Mouse (Mus musculus): ENCODE measurements around the gene Lmx1a. TPM values are rescaled to one million over a fixed set of nuclear protein-coding genes. Genes with fewer than 3 reads are reported as not detected.

Lmx1a gene
- polyA plus RNA-seq (2015; fragmentation: Nextera tagmentation; extraction: Ambion mirVana) = 0.85 and 1.2 TPM in 2 replicates

DNA sequence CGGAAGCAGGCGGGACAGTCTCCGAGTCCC lies at the start of gene Lmx1a:
Gene Lmx1a, plus strand, starts transcription at position 6 of the 30 bp plus-strand sequence.
- Histone ChIP-seq H3K4me1 (replicated peaks) (peaks cover 24% of the 10 kb centered on the region), H3K27me3 (peaks cover 89% of the 10 kb centered on the region), H3K9me3 (peaks cover 7% of the 10 kb centered on the region), H3K4me2 (peak within 1 kb of the TSS; percentile 69), H3K4me3 (peak within 1 kb of the TSS; percentile 41), H3K27ac (replicated peaks) (no peak within 1 kb of the TSS), H3K9ac (peak within 1 kb of the TSS; percentile 56), H3K36me3 (no peaks in the 10 kb centered on the region)
- WGBS = 0% methylated on average over 3 of the region's 3 CpGs
- ATAC-seq (ENCODE audit: low read depth) = no peak

DNA sequence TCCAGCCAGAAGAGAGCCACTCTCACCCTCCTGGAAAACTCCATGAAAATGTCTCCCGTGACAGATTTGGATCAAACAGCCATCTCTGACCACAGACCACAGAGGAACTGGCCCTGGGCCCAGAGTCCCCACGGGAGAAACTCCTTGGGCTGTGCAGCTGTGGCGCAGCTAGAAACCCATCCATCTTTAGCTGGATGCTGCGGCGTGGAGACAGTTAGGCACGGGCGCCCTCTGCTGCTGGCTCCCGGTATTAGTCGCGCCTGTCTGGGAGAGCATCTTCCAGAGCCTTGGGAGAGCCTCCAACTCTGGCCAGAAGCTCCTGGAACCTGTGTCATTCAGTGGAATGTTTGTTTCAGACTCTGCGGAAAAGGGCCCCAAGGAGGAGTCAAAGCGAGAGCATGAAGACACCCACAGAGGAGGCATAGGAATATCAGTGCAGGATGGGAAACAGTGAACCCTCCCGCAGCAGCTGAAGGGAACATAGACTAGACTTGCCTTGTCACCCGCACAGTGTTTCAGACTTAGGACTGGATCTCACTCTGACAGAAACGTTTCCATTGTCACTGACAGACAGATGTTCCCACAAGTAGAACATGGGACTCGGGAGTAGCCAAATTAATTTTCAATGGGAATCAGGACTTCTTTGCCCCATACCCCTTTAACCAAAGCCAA lies 44.0 kb upstream of the Lmx1a start:
- no peaks in the 10 kb centered on the region for H3K36me3 ChIP-seq
- peak; percentile 92 for ATAC-seq (ENCODE audit: low read depth)
- no peak overlapping the region for H3K27ac ChIP-seq (replicated peaks)
- no peak overlapping the region for H3K4me3 ChIP-seq
- H3K9me3 ChIP-seq = no peaks in the 10 kb centered on the region
- no peak overlapping the region for H3K4me2 ChIP-seq
- H3K9ac ChIP-seq = no peak overlapping the region
- no peaks in the 10 kb centered on the region for H3K4me1 ChIP-seq (replicated peaks)
- peaks cover 14% of the 10 kb centered on the region for H3K27me3 ChIP-seq
- 20% methylated on average over 16 of the region's 16 CpGs for WGBS

DNA sequence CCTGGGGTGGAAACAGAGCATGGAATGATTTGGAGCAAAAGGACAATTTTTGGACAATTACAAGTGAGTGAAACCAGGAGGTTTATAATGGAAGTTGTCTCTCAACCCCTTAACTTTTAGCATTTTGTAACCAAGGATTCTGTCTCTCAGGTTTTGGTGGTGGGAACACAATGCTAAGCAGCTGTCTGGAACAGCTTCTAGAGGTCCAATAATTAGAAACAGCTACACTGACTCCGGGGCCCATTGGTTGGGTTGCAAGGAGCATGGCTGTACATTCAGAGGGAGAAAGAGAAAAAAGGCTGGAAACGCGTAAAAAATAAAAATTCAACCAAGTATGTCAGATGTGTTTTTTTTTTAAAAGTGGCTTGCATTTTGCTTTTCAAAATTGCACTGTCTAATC lies 40.4 kb upstream of the Lmx1a start:
- Histone ChIP-seq H3K4me3 (no peak overlapping the region), H3K27ac (replicated peaks) (no peak overlapping the region), H3K4me2 (no peak overlapping the region), H3K27me3 (peaks cover 9% of the 10 kb centered on the region), H3K9me3 (no peaks in the 10 kb centered on the region), H3K4me1 (replicated peaks) (no peaks in the 10 kb centered on the region), H3K9ac (no peak overlapping the region), H3K36me3 (no peaks in the 10 kb centered on the region)
- 92% methylated on average over 3 of the region's 3 CpGs for WGBS
- ATAC-seq (ENCODE audit: low read depth) = no peak

DNA sequence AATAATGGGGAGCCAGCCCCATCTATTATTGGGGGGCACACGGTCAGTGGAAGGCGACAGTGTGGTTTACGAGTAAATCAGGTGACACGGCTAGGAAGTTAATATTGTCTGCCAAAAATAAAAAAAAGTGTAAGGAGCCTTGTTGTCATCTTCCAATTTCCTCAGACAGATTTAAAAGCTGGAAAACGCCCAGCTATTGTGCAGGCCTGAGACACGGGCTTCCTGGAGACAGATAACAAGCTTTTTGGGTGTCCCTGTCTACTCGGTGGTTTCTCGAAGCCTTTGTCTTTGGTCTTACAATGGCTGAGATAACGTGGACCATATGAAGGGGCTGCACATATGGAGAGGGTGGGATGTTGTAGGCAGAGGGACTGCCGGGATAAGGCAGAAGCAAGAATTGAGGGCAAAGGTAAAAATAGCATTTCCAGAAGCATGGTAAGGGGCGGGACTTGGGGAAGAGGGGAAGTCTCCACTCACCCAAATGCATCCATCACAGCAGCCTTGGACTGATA lies 39.9 kb upstream of the Lmx1a start:
- Histone ChIP-seq H3K36me3 (no peaks in the 10 kb centered on the region), H3K4me1 (replicated peaks) (no peaks in the 10 kb centered on the region), H3K27me3 (peaks cover 5% of the 10 kb centered on the region), H3K4me3 (no peak overlapping the region), H3K4me2 (no peak overlapping the region), H3K9ac (no peak overlapping the region), H3K9me3 (no peaks in the 10 kb centered on the region), H3K27ac (replicated peaks) (no peak overlapping the region)
- 79% methylated on average over 11 of the region's 11 CpGs for WGBS
- no peak for ATAC-seq (ENCODE audit: low read depth)

DNA sequence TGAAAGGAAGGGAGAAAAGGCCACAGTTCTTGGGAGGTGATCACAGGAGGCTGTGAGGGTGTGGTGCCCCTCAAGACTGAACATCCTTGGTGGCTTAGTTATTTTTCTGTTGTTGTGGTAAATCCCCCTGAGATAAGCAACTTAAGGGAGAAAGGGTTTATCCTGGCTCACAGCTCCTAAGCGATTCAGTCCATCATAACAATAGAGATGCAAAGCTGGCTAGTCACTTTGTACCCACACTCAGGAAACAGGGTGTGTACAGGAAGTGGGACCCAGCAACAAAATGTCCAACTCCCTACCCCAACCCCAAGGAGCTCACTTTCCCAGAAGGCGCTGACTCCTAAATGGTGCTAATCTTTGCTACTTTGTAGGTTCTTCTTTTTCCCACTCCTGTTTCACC lies 36.7 kb upstream of the Lmx1a start:
- Histone ChIP-seq H3K36me3 (no peaks in the 10 kb centered on the region), H3K27ac (replicated peaks) (no peak overlapping the region), H3K9me3 (no peaks in the 10 kb centered on the region), H3K4me3 (no peak overlapping the region), H3K4me2 (no peak overlapping the region), H3K4me1 (replicated peaks) (no peaks in the 10 kb centered on the region), H3K9ac (no peak overlapping the region), H3K27me3 (peaks cover 3% of the 10 kb centered on the region; the same call in 1 of the 2 replicates)
- ATAC-seq (ENCODE audit: low read depth) = no peak
- WGBS = 79% methylated on average over 2 of the region's 2 CpGs

DNA sequence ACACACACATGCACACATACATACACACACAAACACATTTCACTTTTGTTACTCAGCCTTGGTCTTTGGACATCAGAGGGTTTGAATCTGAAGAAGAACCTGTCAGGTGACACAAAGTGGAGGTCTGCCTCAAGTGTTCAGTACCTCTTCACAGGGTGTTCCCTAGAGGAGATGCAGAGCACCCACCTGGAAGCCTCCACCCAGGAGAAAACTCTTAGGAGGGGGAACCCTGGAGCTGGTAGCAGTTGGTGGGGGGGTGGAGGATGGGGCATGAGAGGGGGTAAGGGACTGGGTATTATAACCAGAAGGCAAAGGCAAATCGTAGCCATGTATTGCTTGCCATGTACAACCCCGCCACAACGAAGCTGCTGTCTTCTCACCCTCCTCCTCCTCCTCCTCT lies 30.0 kb upstream of the Lmx1a start:
- Histone ChIP-seq H3K4me3 (no peak overlapping the region), H3K27ac (replicated peaks) (no peak overlapping the region), H3K9me3 (no peaks in the 10 kb centered on the region), H3K36me3 (no peaks in the 10 kb centered on the region), H3K9ac (no peak overlapping the region), H3K27me3 (peaks cover 66% of the 10 kb centered on the region), H3K4me1 (replicated peaks) (peaks cover 16% of the 10 kb centered on the region), H3K4me2 (no peak overlapping the region)
- 93% methylated on average over 3 of the region's 3 CpGs for WGBS
- ATAC-seq (ENCODE audit: low read depth) = no peak

DNA sequence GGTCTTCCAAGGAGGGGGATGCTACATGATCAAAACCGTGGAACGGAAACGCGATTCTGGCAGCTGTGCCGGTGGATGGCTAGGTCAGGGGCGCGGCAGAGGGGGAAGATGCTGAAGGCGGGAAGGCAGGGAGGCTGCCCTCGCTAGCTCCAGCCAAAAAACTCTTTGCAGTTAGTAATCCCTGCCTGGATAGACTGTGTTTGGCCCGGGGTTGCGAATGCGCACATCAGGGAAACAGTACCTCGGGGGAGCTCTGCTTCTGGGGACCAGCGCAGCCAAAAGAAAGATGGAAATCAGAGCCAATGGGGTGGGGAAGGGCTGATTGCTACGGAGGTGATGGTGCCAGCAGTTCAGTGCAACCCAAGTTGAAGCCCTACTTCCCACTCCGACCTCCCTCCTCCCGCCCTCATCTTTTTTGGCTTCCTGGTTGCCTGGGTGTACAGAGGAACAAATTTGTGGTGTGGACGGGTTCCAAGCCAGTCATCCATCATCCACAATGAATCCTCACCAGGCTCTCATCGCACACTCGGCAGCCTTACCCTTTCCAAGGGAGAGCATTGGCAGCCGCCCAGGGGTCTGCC lies 28.4 kb upstream of the Lmx1a start:
- H3K4me3 ChIP-seq = peak overlapping the region; percentile 25
- peak; percentile 91 for ATAC-seq (ENCODE audit: low read depth)
- H3K9me3 ChIP-seq = no peaks in the 10 kb centered on the region
- peaks cover 16% of the 10 kb centered on the region for H3K4me1 ChIP-seq (replicated peaks)
- WGBS = 2% methylated on average over 21 of the region's 21 CpGs
- H3K4me2 ChIP-seq = peak overlapping the region; percentile 56
- H3K36me3 ChIP-seq = no peaks in the 10 kb centered on the region
- H3K9ac ChIP-seq = 0 out of 2 replicates have a peak overlapping the region, but pooled peaks have one; percentile 44
- peaks cover 66% of the 10 kb centered on the region for H3K27me3 ChIP-seq
- no peak overlapping the region for H3K27ac ChIP-seq (replicated peaks)

DNA sequence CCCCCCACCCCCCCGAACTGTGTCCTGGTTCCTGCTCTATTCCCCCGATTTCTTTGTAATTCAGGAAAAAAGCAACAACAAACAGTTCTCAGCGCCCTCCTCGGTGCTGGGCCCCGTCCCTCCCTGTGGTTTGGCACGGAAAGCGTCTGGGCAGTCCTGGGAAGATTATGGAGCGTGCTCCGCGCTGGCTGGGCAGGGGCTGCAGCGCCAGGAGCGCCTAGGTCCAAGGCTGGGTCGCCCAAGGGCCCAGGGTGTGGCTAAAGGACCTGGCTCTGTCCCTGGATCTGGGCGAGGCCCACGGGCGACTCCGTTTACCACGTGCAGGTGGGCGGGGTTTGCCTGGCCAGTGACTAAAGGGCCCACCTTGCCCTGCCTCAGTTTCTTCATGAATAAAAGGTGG lies 27.9 kb upstream of the Lmx1a start:
- Histone ChIP-seq H3K27me3 (peaks cover 66% of the 10 kb centered on the region), H3K4me2 (peak overlapping the region; percentile 56), H3K27ac (replicated peaks) (no peak overlapping the region), H3K4me3 (peak overlapping the region; percentile 25), H3K9me3 (no peaks in the 10 kb centered on the region), H3K4me1 (replicated peaks) (peaks cover 16% of the 10 kb centered on the region), H3K36me3 (no peaks in the 10 kb centered on the region), H3K9ac (peak overlapping the region; percentile 44; the same call in 1 of the 2 replicates)
- peak; percentile 87 for ATAC-seq (ENCODE audit: low read depth)
- WGBS = 2% methylated on average over 19 of the region's 19 CpGs

DNA sequence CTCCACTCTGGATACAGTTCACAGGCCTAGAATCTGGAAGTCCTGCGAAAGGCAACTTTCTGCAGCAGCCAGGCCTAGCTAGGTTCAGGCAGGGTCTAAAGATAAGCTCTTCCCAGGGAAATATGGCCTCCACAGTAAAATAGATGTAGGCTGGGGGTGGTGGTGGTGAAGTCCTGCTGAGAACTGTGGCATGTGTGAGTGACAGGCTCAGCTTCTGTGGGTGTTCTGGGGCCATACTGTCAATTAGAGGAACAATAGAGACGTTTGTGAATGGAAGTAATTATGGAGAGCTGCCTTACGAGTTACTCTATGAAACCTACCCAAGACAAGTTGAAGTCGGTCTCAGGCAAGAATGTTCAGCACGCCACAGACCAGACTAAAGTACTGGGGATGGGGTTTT lies 25.9 kb upstream of the Lmx1a start:
- no peaks in the 10 kb centered on the region for H3K9me3 ChIP-seq
- no peak for ATAC-seq (ENCODE audit: low read depth)
- peaks cover 16% of the 10 kb centered on the region for H3K4me1 ChIP-seq (replicated peaks)
- 55% methylated on average over 5 of the region's 5 CpGs for WGBS
- H3K36me3 ChIP-seq = no peaks in the 10 kb centered on the region
- H3K9ac ChIP-seq = no peak overlapping the region
- H3K27ac ChIP-seq (replicated peaks) = no peak overlapping the region
- no peak overlapping the region for H3K4me3 ChIP-seq
- H3K27me3 ChIP-seq = peaks cover 60% of the 10 kb centered on the region
- no peak overlapping the region for H3K4me2 ChIP-seq

DNA sequence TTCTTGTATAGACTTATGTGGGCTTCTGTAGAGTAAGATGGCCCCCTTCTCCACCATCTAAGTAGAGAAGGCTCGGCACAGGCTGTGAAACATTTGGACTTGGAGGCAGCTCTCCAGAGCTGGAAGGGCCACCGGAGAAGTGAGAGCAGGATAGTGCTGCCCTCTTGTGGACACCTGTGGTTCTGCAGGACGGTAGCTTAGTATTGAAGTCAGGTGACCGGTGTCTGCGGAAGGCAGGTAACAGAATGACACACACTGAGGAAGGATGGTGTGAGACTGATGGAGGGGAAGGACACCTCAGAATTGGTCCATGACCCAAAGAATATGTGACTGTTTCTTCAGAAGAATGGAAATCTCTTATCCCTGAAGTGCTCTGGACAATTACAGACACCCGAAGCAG lies 19.2 kb upstream of the Lmx1a start:
- peaks cover 52% of the 10 kb centered on the region for H3K27me3 ChIP-seq
- H3K9ac ChIP-seq = no peak overlapping the region
- 31% methylated on average over 6 of the region's 6 CpGs for WGBS
- H3K4me3 ChIP-seq = no peak overlapping the region
- no peak overlapping the region for H3K27ac ChIP-seq (replicated peaks)
- no peaks in the 10 kb centered on the region for H3K4me1 ChIP-seq (replicated peaks)
- ATAC-seq (ENCODE audit: low read depth) = no peak
- H3K36me3 ChIP-seq = no peaks in the 10 kb centered on the region
- H3K9me3 ChIP-seq = no peaks in the 10 kb centered on the region
- H3K4me2 ChIP-seq = no peak overlapping the region

DNA sequence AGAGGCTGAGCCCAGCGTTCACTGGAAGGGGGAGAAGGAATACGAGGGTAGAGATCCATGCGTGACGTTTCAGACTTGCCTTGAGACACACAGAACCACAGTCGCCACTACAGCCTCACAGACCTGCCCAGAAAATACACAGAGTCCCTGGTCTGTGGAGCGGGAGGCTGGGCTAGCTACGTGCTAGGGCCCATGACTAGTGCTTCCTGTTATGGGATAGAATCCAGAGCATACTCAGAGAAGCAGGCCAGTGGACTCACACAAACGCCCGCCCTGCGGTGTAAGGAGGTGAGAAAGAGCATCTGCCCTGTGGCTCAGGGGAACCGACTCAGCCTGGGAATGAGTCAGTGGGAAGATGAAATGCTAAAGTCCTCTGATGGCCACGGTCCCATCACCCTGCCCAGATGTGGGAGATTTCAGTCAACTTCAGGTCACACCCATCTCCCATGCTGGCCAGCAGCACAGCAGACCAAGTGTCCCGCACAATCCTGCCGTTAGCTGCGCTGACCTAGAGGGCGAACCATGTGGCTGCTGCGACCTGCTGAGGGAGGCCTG lies 16.5 kb upstream of the Lmx1a start:
- Histone ChIP-seq H3K4me1 (replicated peaks) (no peaks in the 10 kb centered on the region), H3K4me2 (no peak overlapping the region), H3K9ac (no peak overlapping the region), H3K9me3 (no peaks in the 10 kb centered on the region), H3K36me3 (no peaks in the 10 kb centered on the region), H3K27me3 (peaks cover 56% of the 10 kb centered on the region), H3K4me3 (no peak overlapping the region), H3K27ac (replicated peaks) (no peak overlapping the region)
- 28% methylated on average over 17 of the region's 17 CpGs for WGBS
- ATAC-seq (ENCODE audit: low read depth) = no peak

DNA sequence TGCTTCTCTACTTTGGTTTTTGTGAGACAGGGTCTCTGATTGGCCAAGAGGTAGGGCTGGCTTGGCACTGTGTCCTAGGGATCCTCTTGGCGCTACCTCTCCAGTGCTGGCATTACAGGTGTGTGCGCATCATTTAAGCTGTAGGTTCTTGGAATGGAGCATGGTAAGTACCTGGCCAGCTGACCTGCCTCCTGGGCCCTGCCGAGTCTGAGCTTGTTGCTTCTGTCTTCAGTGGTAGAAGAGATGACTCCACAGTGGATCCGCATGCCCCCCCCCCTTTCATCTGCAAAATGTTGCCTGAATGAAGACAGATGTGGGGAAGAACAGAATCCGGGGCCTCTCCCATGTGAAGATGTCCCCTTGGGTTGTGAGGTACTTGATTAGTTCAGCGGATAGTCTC lies 10.0 kb upstream of the Lmx1a start:
- peaks cover 11% of the 10 kb centered on the region for H3K27me3 ChIP-seq
- H3K36me3 ChIP-seq = no peaks in the 10 kb centered on the region
- H3K4me2 ChIP-seq = no peak overlapping the region
- 92% methylated on average over 6 of the region's 6 CpGs for WGBS
- peaks cover 10% of the 10 kb centered on the region; the same call in 1 of the 2 replicates for H3K9me3 ChIP-seq
- no peak overlapping the region for H3K9ac ChIP-seq
- no peak overlapping the region for H3K27ac ChIP-seq (replicated peaks)
- H3K4me3 ChIP-seq = no peak overlapping the region
- no peak for ATAC-seq (ENCODE audit: low read depth)
- H3K4me1 ChIP-seq (replicated peaks) = no peaks in the 10 kb centered on the region

DNA sequence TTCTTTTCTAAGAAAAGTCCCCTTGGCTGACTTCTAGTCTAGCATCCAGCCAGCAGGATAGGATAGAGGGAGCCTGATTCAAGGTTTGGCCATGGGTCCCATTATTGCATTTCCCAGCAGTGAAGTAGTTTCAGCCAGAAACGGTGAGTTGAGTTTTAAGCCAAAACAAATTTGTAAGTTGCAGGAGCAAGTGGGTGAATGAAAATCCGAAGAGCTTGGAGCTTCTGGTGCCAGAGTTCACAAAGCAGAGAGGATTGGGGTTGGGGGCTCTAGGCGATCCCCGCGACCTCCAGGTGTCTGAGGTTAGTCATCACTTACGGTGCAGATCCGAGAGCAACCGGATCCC lies 1.1 kb upstream of the Lmx1a start:
- no peak overlapping the region for H3K9ac ChIP-seq

More for the DNA sequence above, 1.1 kb upstream of the Lmx1a start:
- 0% methylated on average over 8 of the region's 8 CpGs for WGBS
- H3K4me3 ChIP-seq = peak overlapping the region; percentile 41
- no peaks in the 10 kb centered on the region for H3K36me3 ChIP-seq
- H3K4me2 ChIP-seq = peak overlapping the region; percentile 69
- H3K27me3 ChIP-seq = peaks cover 78% of the 10 kb centered on the region
- ATAC-seq (ENCODE audit: low read depth) = no peak
- peaks cover 24% of the 10 kb centered on the region for H3K4me1 ChIP-seq (replicated peaks)
- no peak overlapping the region for H3K27ac ChIP-seq (replicated peaks)
- H3K9me3 ChIP-seq = peaks cover 7% of the 10 kb centered on the region

Data from neural tube, embryonic 13.5 days (tissue).